Mouse (Mus musculus): Measurements from ENCODE around the gene Utp20.

- no peak for TF ChIP-seq CTCF (IDR thresholded peaks at IDR 0.05)
- no peak for TF ChIP-seq POLR2A (IDR thresholded peaks at IDR 0.05; ENCODE audit: insufficient read depth, low read depth, low read length)
These were observed 114.2 kb downstream of the Utp20 start for GRCm38 (mm10) chr10:88712359-88712758.
